Mouse (Mus musculus): ENCODE data around the gene Nes. TPM values are rescaled to one million over a fixed set of nuclear protein-coding genes. Genes with fewer than 3 reads are reported as not detected.
A peak's percentile ranks its signal among the peaks of the same experiment; 100 is the strongest.

The Nes gene
- polyA plus RNA-seq, 1 experiment from 2014 or later: 85.4 TPM

DNA sequence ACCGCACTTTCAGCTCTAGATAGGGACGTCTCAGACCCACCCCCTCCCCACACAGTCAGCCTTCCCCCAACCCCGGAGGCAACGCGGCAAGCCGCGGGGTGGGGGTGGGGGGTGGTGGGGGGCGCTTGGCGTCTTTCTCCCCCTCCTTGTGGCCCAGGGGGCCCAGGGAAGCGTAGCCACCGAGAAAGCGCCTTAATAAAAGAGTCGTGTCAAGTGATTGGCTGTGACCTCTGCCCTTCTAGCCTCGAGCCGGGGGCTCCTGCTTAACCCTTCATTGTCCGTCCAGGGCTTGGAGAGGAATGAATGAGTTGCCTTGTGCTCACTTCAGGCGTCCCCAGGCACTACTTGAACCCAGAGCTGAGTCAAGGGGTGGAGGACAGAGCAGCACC, 23.1 kb upstream of the Nes start:
- Histone ChIP-seq H3K27ac (ENCODE audit: low read depth, low read length) (peak overlapping the region; percentile 90), H3K4me3 (ENCODE audit: low read depth, low read length) (peak overlapping the region; percentile 56), H3K9me3 (ENCODE audit: control insufficient read depth, low read length) (no peaks in the 10 kb centered on the region), H3K4me1 (ENCODE audit: control insufficient read depth, insufficient read depth, low read length) (peaks cover 81% of the 10 kb centered on the region), H3K36me3 (ENCODE audit: control insufficient read depth, insufficient read depth, low read length) (no peaks in the 10 kb centered on the region), H3K4me2 (peak overlapping the region; percentile 83), H3K27me3 (ENCODE audit: control insufficient read depth, insufficient read depth, low read length) (no peaks in the 10 kb centered on the region), H3K9ac (ENCODE audit: low read length) (peak overlapping the region; percentile 80)
- DNase-seq (ENCODE audit: low spot score, missing footprints): peak; percentile 96
- ATAC-seq (ENCODE audit: low FRiP score): peak; percentile 50
- WGBS: 1% methylated on average over 13 of the region's 17 CpGs

DNA sequence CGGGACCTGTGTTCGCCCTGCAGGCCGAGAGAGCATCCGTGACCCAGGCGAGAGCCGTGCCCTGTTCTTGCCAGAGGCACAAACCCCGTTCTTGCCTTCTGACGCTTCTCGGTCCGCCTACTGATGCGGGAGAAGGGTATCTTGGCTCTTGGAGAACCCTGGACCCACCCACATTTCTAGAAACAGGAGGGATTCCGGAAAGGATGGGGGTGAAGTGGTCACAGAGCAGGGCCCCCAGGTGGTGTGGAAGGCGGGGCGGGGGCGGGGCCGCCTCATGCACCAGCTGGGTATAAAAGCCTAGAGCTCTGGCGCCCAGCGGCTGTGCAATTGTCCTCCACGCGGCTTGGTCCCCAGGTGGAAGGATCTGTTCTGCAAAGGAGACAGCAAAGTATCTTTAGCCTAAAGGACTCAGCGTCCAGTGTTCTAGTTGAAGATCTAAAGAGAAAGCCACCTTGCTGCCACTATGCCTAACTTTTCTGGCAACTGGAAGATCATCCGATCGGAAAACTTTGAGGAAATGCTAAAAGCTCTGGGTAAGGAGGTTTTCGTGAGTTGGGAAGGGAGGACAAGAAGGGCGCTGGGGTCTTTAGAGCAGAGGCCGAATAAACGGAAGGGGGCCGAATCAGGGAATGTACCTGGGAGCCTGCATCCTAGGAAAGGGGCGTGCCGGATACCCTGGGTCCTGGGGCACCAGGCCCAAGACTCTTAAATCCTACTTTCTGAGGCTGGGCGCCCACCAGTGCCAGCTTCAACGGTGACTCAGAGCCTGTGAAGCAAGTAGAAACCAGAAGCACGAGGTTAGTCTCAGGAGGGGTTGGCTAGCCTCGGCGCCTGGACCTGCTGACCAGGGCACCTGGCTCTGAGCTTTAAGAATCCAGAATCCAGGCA, 22.3 kb upstream of the Nes start, which contains the start of gene Crabp2:
Gene Crabp2, plus strand, starts transcription at position 289 of the 888 bp plus-strand sequence.
- DNase-seq (ENCODE audit: low spot score, missing footprints) (peak; percentile 96), ATAC-seq (ENCODE audit: low FRiP score) (peak; percentile 23)
- Histone ChIP-seq H3K9me3 (ENCODE audit: control insufficient read depth, low read length) (no peaks in the 10 kb centered on the region), H3K36me3 (ENCODE audit: control insufficient read depth, insufficient read depth, low read length) (no peaks in the 10 kb centered on the region), H3K4me1 (ENCODE audit: control insufficient read depth, insufficient read depth, low read length) (peaks cover 84% of the 10 kb centered on the region), H3K27me3 (ENCODE audit: control insufficient read depth, insufficient read depth, low read length) (no peaks in the 10 kb centered on the region), H3K27ac (ENCODE audit: low read depth, low read length) (peak within 1 kb of the TSS; percentile 90), H3K4me3 (ENCODE audit: low read depth, low read length) (peak within 1 kb of the TSS; percentile 56), H3K4me2 (peak within 1 kb of the TSS; percentile 83), H3K9ac (ENCODE audit: low read length) (peak within 1 kb of the TSS; percentile 80)
- WGBS: under 1% methylated on average over 35 of the region's 35 CpGs

DNA sequence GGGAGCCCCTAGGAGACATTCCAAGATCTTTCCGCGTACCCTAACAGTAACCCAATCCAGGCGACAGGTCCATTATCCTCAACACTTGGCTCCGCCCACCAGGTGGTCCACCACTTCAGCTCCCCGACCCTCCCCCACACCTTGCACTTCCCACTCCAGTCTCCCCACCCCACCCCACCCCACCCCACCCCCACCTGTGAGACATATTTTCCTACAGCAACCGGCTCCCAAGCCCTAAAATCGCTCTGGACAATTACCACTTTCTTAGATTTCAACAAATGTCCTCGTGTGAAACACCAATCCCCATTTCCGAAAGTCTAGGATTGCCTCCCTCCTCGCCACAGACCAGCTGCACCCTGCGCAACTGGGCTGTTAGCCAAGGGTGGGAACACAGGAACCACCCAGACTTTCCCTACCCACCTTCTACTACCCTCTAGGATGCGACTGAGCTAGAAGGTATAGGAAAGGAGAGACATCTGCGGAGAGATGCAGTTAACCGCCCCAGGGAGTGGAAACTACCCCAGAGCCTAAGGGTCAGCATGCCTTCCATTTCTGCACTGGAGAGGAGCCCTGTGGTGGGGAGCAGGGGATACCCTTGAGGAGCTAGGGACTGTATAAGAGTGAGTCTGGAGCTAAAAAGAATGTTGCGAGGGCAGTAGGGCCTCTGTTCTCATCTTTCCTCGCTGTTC, 21.5 kb upstream of the Nes start:
- no peaks in the 10 kb centered on the region for H3K9me3 ChIP-seq (ENCODE audit: control insufficient read depth, low read length)
- H3K9ac ChIP-seq (ENCODE audit: low read length): peak overlapping the region; percentile 80
- H3K27ac ChIP-seq (ENCODE audit: low read depth, low read length): peak overlapping the region; percentile 90
- H3K36me3 ChIP-seq (ENCODE audit: control insufficient read depth, insufficient read depth, low read length): no peaks in the 10 kb centered on the region
- DNase-seq (ENCODE audit: low spot score, missing footprints) (peak; percentile 93), ATAC-seq (ENCODE audit: low FRiP score) (no peak)
- H3K27me3 ChIP-seq (ENCODE audit: control insufficient read depth, insufficient read depth, low read length): no peaks in the 10 kb centered on the region
- H3K4me1 ChIP-seq (ENCODE audit: control insufficient read depth, insufficient read depth, low read length): peaks cover 81% of the 10 kb centered on the region
- under 1% methylated on average over 16 of the region's 16 CpGs for WGBS
- H3K4me2 ChIP-seq: peak overlapping the region; percentile 83
- H3K4me3 ChIP-seq (ENCODE audit: low read depth, low read length): peak overlapping the region; percentile 56

GRCm38 (mm10) chr3:87949955-87950515, 20.8 kb upstream of the Nes start:
- 2% methylated on average over 13 of the region's 13 CpGs for WGBS
- H3K4me1 ChIP-seq (ENCODE audit: control insufficient read depth, insufficient read depth, low read length): peaks cover 75% of the 10 kb centered on the region
- H3K27ac ChIP-seq (ENCODE audit: low read depth, low read length): peak overlapping the region; percentile 90
- H3K9ac ChIP-seq (ENCODE audit: low read length): peak overlapping the region; percentile 80
- no peaks in the 10 kb centered on the region for H3K27me3 ChIP-seq (ENCODE audit: control insufficient read depth, insufficient read depth, low read length)
- DNase-seq (ENCODE audit: low spot score, missing footprints): peak; percentile 93
- ATAC-seq (ENCODE audit: low FRiP score): 0 out of 2 replicates have a peak, but pooled peaks have one; percentile 15
- peak overlapping the region; percentile 83 for H3K4me2 ChIP-seq
- H3K36me3 ChIP-seq (ENCODE audit: control insufficient read depth, insufficient read depth, low read length): no peaks in the 10 kb centered on the region
- peak overlapping the region; percentile 56 for H3K4me3 ChIP-seq (ENCODE audit: low read depth, low read length)
- no peaks in the 10 kb centered on the region for H3K9me3 ChIP-seq (ENCODE audit: control insufficient read depth, low read length)

GRCm38 (mm10) chr3:87951946-87952345, 18.9 kb upstream of the Nes start:
- Histone ChIP-seq H3K36me3 (ENCODE audit: control insufficient read depth, insufficient read depth, low read length) (no peaks in the 10 kb centered on the region), H3K9ac (ENCODE audit: low read length) (peak overlapping the region; percentile 49), H3K27ac (ENCODE audit: low read depth, low read length) (peak overlapping the region; percentile 30), H3K4me1 (ENCODE audit: control insufficient read depth, insufficient read depth, low read length) (peaks cover 56% of the 10 kb centered on the region), H3K9me3 (ENCODE audit: control insufficient read depth, low read length) (no peaks in the 10 kb centered on the region), H3K27me3 (ENCODE audit: control insufficient read depth, insufficient read depth, low read length) (no peaks in the 10 kb centered on the region), H3K4me3 (ENCODE audit: low read depth, low read length) (peak overlapping the region; percentile 56), H3K4me2 (peak overlapping the region; percentile 83)
- ATAC-seq (ENCODE audit: low FRiP score) (no peak), DNase-seq (ENCODE audit: low spot score, missing footprints) (peak; percentile 85)
- WGBS: 16% methylated on average over 12 of the region's 12 CpGs

GRCm38 (mm10) chr3:87952440-87952839, 18.4 kb upstream of the Nes start:
- Histone ChIP-seq H3K4me1 (ENCODE audit: control insufficient read depth, insufficient read depth, low read length) (peaks cover 51% of the 10 kb centered on the region), H3K4me3 (ENCODE audit: low read depth, low read length) (peak overlapping the region; percentile 56), H3K27ac (ENCODE audit: low read depth, low read length) (peak overlapping the region; percentile 30; the same call in 1 of the 2 replicates), H3K4me2 (peak overlapping the region; percentile 83), H3K9me3 (ENCODE audit: control insufficient read depth, low read length) (no peaks in the 10 kb centered on the region), H3K27me3 (ENCODE audit: control insufficient read depth, insufficient read depth, low read length) (no peaks in the 10 kb centered on the region), H3K9ac (ENCODE audit: low read length) (peak overlapping the region; percentile 49), H3K36me3 (ENCODE audit: control insufficient read depth, insufficient read depth, low read length) (no peaks in the 10 kb centered on the region)
- ATAC-seq (ENCODE audit: low FRiP score) (peak; percentile 41), DNase-seq (ENCODE audit: low spot score, missing footprints) (peak; percentile 88)
- WGBS: 4% methylated on average over 5 of the region's 5 CpGs

DNA sequence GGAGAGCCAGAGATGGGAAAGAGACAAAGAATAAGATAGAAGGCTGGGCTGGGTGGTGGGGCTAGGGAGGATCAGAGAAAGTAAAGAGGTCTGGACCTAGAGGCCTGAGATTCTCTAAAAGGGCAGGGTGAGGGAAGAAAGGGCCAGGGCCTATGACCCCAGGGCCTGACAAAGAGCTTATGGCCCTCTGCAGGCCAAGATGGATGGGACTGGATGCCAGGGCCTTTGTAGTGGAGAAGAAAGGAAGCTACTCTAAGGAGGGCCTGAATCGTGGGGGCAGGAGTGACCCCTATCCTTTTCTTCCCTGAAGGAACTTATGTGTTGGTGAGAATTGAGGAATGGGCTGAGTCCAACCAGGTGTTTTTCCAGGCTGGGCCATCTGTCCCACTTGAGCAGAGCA, 12.8 kb upstream of the Nes start:
- 0% methylated on average over 1 of the region's 1 CpGs for WGBS
- ATAC-seq (ENCODE audit: low FRiP score): no peak
- no peak overlapping the region for H3K4me3 ChIP-seq (ENCODE audit: low read depth, low read length)

DNA sequence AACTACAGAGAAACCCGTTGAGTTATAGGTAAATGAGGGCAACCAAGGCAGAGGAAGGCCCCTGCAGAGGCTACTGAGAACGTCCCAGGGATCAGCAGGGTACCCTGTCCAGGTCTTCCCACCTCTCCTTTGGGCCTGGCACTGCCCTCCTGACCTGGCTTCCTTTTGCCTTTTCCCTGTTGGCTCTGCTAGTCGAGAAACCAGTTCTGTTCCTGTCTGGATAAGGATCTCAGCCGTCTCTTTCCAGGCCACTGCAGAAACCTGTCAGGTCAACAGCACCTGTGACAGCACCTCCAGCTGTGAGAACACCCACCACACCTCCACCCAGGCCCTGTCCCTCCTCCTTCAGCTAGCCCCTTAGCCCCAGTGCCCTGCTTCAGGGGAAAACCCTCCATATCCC, 12.4 kb upstream of the Nes start:
- ATAC-seq (ENCODE audit: low FRiP score): no peak
- no peak overlapping the region for H3K27ac ChIP-seq (ENCODE audit: low read depth, low read length)
- H3K9me3 ChIP-seq (ENCODE audit: control insufficient read depth, low read length): no peaks in the 10 kb centered on the region
- H3K36me3 ChIP-seq (ENCODE audit: control insufficient read depth, insufficient read depth, low read length): no peaks in the 10 kb centered on the region
- H3K4me3 ChIP-seq (ENCODE audit: low read depth, low read length): no peak overlapping the region
- no peak for DNase-seq (ENCODE audit: low spot score, missing footprints)
- H3K4me2 ChIP-seq: no peak overlapping the region
- H3K27me3 ChIP-seq (ENCODE audit: control insufficient read depth, insufficient read depth, low read length): no peaks in the 10 kb centered on the region
- peaks cover 23% of the 10 kb centered on the region for H3K4me1 ChIP-seq (ENCODE audit: control insufficient read depth, insufficient read depth, low read length)
- WGBS: 37% methylated on average over 4 of the region's 4 CpGs
- H3K9ac ChIP-seq (ENCODE audit: low read length): no peak overlapping the region; the same call in 1 of the 2 replicates

More for the DNA sequence above, 12.8 kb upstream of the Nes start:
- peaks cover 25% of the 10 kb centered on the region for H3K4me1 ChIP-seq (ENCODE audit: control insufficient read depth, insufficient read depth, low read length)
- no peaks in the 10 kb centered on the region for H3K27me3 ChIP-seq (ENCODE audit: control insufficient read depth, insufficient read depth, low read length)
- DNase-seq (ENCODE audit: low spot score, missing footprints): peak; percentile 85
- H3K27ac ChIP-seq (ENCODE audit: low read depth, low read length): no peak overlapping the region
- no peak overlapping the region; the same call in 1 of the 2 replicates for H3K9ac ChIP-seq (ENCODE audit: low read length)
- no peaks in the 10 kb centered on the region for H3K9me3 ChIP-seq (ENCODE audit: control insufficient read depth, low read length)
- H3K36me3 ChIP-seq (ENCODE audit: control insufficient read depth, insufficient read depth, low read length): no peaks in the 10 kb centered on the region
- no peak overlapping the region for H3K4me2 ChIP-seq
